Mouse (Mus musculus): Measurements from ENCODE around the gene Nfia. TPM values are rescaled to one million over a fixed set of nuclear protein-coding genes. Genes with fewer than 3 reads are reported as not detected.

Nfia gene
- total RNA-seq, 2 experiments from 2014 or later: 109 to 132 TPM

GRCm38 (mm10) chr4:97926607-97927308 is 154.2 kb downstream of the Nfia start:
- DNase-seq (ENCODE audit: low spot score in 2 of 2): peak in 1 of 2 experiments; percentile 37

DNA sequence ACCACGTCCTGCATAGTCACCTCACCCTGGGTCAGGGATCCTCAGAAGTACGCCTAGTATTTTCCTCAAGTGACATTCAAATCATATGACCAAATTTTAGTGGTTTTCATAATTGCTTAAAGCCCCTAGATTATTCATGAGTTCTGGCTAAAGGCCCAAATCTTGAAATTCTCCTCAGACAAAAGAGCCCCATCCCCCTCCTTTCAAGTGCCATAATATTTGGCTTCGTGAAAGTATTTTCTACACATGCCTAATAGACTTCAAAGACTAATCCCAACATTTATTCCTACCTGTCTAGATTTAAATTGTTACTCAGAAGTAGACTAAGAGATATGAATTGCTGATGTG is 154.7 kb downstream of the Nfia start:
- no peak for DNase-seq (ENCODE audit: low spot score in 2 of 2)

DNA sequence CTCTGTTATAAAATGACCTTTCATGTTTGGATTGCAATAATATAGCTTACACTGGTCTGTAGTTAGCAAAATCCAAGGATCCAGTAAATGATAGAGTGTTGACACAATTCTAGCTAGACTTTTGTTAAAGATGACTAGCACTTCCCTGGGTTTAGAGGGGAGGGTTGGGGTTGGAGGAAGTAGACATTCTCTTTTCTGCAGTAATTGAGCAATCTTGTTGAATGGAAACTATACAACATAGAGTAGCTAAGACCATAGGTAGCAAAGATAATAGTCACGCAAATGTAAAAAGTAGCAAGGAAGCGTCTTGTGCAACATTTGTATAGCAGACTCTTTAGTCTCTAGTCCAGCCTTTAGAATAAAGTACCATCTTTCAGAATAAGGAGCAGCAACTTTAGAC is 163.8 kb downstream of the Nfia start:
- DNase-seq (ENCODE audit: low spot score in 2 of 2): no peak

- no peak for DNase-seq (ENCODE audit: low spot score in 2 of 2)
Measured at GRCm38 (mm10) chr4:97936912-97937311, 164.4 kb downstream of the Nfia start.

DNA sequence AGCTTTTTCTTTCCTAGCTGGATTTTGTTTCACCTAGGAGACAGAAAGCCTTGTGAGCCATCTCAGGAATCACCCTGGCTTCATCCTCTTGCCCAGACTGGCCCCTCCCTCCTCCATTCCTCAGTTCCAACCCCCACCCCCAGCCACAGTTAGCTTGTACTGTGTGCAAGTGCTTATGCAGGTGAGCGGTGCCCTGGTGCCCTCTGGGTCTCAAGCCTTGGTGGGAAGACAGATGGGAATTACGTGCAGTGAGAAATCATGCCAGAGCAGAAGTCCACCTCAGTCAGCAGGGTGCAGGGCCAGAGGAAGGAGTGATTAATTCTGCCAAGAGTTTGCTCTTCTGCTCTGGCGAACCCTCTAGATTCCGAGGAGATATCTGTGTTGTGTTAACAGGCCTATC is 167.0 kb downstream of the Nfia start:
- no peak for DNase-seq (ENCODE audit: low spot score in 2 of 2)

DNA sequence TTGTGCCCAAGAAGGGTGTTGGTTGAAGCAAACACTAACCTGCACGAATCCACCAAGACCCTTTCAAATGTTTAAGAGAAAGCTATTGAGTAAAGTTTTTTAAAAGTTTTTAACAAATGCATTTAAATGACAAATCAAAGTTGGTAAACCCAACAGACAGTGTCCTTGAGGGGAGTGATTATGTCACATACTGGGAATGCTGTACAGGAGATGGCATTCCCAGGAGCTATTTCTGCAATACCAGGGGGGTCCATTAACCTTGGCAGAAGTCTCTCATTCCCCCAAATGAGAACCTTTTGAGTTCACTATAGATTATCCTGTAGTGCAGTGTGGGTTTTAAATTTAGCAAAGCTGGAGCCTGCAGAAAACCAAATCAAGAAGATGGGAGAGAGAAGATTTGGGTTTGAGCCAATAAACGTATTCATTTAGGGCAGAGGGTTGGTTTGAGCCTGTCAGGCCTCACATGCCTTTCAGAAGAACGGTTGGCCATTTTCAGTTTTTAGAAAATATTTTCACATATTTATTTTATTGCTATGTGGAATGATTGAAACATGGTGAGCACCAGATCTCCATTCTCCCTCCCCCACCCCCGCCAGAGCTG is 167.5 kb downstream of the Nfia start:
- no peak for DNase-seq (ENCODE audit: low spot score in 2 of 2)

GRCm38 (mm10) chr4:97941616-97942015 is 169.1 kb downstream of the Nfia start:
- no peak for DNase-seq (ENCODE audit: low spot score in 2 of 2)

DNA sequence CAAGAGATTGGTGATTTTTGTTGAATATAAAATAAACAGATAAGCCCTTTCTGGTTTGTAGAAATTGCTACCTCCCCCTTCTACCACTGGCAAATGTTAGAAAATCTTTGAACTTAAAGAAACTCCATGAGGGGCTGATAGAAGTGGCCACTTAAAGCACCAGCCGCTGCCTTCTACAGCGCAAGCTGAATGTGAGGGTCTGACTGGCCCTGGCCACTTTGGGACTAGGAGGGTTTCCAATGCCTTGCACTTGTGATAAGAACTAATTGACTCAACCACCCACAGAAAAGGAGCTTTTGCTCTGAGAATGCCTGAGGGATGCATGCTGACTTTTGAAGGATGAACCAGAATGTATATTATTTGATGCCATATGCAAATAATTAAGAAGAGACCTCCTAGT is 171.8 kb downstream of the Nfia start:
- DNase-seq (ENCODE audit: low spot score in 2 of 2): no peak

- no peak for DNase-seq (ENCODE audit: low spot score in 2 of 2)
Measured at GRCm38 (mm10) chr4:97947484-97947883, 174.9 kb downstream of the Nfia start.

DNA sequence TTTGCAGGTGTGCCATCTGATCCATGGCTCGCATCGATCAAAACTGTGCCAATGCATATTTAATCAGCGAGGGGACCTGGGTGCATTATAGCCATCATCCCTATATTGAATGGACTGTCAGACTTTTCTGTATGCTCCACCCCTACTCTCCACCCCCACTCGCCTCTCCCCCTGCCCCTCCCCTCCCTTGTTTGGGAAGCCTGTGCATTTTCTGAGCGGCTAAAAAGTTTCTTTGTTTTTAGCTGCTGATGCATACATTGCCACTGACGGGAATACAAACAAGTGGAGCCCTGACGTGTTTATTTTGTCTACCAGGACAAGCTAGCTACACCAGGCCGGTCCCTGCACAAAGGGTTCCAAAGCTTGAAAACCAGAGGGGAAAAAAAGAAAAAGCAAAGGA is 175.7 kb downstream of the Nfia start:
- DNase-seq (ENCODE audit: low spot score in 2 of 2): no peak

DNA sequence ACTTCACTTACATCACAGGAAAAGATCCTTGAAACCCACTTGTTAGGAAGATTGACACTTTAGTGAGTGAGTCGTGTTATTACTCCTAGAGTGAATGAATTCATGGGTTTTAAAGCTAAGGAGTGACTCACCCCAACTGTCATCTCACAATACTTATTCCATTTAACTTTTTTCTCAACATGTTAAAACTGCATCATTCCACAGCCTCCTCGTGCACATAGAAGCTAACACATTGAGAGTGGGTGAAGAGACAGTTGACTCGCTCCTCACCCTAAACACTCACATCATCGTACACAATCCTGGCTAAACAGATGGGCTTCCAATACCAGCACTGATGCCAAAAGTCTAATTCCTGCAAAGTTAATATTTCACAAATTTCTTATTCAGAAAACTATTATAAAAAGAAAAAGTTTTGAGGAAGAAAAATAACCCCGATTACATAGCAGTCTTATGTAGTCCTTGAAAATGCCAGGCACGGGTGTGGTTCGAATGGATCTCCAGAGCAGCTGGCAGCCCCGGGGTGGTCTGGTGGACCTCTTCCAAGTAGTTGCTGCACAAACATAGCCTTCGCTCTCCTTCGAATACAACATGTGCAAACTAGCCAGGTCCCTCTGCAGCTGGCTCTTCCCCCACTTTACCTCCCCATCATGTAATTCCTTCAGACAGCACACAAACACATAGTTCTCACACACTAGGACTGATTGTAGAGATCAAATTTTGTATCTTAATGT is 178.0 kb downstream of the Nfia start:
- no peak for DNase-seq (ENCODE audit: low spot score in 2 of 2)

GRCm38 (mm10) chr4:97953886-97954285 is 181.4 kb downstream of the Nfia start:
- no peak for DNase-seq (ENCODE audit: low spot score in 2 of 2)

- no peak for DNase-seq (ENCODE audit: low spot score in 2 of 2)
Measured at GRCm38 (mm10) chr4:97958121-97958520, 185.6 kb downstream of the Nfia start.

DNA sequence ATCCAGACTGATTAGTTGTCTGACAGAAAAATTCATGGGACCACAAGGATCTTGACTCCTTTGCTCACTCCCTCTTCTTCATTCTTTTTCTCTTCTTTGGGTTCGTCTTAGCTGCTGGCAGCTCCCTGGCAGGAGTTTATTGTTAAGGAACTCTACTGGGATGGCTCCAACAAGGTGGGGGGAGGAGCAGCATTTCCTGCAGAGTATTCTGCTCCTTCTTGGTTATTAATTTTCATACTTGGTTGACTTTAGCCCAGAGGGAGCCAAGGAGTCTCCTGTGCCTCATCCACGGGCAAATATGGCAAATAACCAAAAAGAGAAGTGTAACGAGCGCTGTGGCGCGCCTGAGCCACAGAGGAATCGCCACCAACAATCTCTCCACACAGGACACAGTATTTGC is 190.3 kb downstream of the Nfia start:
- no peak for DNase-seq (ENCODE audit: low spot score in 2 of 2)

GRCm38 (mm10) chr4:97963951-97964350 is 191.4 kb downstream of the Nfia start:
- no peak for DNase-seq (ENCODE audit: low spot score in 2 of 2)

GRCm38 (mm10) chr4:97968786-97969348 is 196.3 kb downstream of the Nfia start:
- no peak for DNase-seq (ENCODE audit: low spot score in 2 of 2)

DNA sequence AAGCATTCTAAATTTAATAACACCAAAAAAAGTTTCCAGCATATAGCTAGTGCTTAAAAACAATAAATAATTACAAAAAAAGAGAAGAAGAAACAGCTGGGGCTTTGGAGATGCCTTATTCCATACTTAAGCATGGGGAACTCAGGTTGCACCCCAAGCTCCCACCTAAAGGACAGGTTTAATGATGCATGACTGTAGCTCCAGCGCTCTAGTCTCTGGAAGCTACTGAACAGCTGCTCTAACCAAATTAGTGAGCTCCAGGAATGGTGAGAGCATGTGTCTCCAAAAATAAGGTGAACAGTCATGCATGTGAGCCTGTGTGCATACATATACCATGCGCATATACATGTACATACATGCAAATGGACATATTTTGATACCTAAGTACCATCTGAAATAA is 200.5 kb downstream of the Nfia start:
- DNase-seq (ENCODE audit: low spot score in 2 of 2): no peak

GRCm38 (mm10) chr4:97974037-97974436 is 201.5 kb downstream of the Nfia start:
- no peak for DNase-seq (ENCODE audit: low spot score in 2 of 2)

DNA sequence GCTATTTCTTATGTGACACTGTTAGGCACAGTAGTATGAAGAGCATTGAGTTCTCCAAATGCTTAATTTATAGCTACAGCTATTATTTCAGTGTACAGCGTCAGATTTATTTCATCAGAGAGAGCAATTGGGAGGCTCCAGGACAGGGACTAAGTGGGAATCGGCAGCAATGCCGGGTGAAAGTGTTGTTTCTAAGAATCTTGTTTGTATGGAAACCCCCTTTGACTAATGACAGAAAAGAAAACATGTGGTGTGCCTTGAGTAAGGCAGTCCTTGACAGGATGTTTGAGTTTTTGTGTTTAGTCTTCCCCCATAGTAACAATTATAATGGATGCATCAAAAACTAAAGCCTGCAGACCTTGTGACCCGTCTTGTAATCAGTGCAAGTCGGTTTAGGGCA is 204.4 kb downstream of the Nfia start:
- DNase-seq (ENCODE audit: low spot score in 2 of 2): no peak

DNA sequence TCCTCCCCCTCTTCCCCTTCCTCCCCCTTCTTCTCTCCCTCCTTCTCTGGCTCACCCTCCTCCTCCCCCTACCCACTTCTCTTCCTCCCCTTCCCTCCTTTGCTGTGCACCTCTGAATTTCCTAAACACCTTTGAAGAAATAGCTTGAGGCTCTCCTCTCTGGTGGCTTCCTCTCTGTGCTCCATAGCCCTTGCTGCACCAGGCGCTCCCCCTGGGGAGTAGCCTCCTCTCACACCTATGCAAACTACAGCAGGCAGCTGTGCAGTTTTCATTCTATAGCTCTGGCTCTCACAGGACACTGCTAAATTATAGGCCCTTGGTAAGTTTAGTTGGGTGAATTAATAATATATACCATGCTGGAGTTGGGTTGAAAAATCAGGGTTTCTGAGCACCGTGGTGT is 211.8 kb downstream of the Nfia start:
- no peak for DNase-seq (ENCODE audit: low spot score in 2 of 2)

DNA sequence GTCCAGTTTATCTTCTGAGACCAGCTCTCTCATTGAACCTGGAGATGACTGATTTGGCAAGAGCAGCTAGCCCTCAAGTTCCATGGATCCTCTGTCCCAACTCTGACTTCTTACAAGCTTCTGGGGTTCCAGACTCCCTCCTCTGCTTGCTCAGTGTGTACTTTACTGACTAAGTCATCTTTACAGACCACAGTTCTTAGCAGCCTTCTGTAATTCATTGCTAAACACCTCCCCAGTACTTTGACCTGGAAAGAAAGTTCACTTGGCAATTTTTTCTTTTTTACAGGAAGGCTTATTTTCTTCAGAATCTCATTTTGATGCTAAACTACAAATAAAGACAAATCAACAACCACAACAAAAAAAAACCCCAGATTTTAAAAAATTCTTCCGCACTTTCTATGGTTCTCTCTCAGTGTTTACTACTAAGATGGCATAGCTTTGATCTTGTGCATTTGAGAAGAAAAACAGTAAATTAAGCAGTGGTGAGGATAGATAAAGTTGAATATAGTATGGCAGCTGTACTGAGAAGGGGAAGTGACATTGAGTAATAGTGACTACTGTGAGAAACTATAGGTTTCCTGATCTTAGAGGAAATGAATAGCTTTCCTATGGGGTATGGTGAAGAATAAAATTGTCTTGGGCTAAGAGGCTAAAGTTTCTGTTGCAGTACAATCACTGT is 213.7 kb downstream of the Nfia start:
- DNase-seq (ENCODE audit: low spot score in 2 of 2): no peak

DNA sequence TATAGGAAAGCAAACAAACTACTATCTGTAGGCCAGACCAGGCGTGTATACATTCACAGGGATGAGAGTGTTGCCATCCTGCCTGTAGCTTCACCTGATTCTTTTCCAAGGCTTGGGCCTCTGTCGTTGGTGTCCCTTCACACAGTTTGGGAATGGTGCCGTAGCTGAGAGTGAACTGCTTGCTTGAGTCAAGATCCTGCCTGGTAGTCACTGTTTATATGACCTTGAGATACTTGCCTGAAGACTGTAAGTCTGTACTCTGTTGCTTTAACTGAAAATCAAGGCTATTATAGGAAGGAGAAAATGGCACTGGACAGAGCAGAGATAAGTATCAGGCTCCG is 214.2 kb downstream of the Nfia start:
- DNase-seq (ENCODE audit: low spot score in 2 of 2): peak; percentile 13 to 18
